Mouse (Mus musculus) cortical plate, adult 2 months (tissue): ENCODE results near the gene Fat3.

Experiments used
- CTCF ChIP-seq: fragments of 200-500 bp; IDR thresholded peaks from 2 replicates; pipeline ENCODE4 v1.5.1; 2011; ENCODE audit warnings: mild to moderate bottlenecking, control low read depth, low read length; ENCODE audit not compliant: insufficient read depth; ENCODE audit errors: extremely low read depth
- POLR2A ChIP-seq: fragments of 200-500 bp; IDR thresholded peaks from 2 replicates; pipeline ENCODE4 v1.6.1; 2011; ENCODE audit warnings: mild to moderate bottlenecking, low read length, control low read depth; ENCODE audit not compliant: insufficient read depth; ENCODE audit errors: extremely low read depth

- TF ChIP-seq POLR2A (no peak), CTCF (no peak)
Measured at GRCm38 (mm10) chr9:16282291-16282804, 218.7 kb downstream of the Fat3 start.
